Mouse (Mus musculus): Measurements from ENCODE around the gene Ccnf. TPM values are rescaled to one million over a fixed set of nuclear protein-coding genes. Genes with fewer than 3 reads are reported as not detected.

Gene Ccnf
- polyA plus RNA-seq, 1 experiment from 2014 or later = 71.1 TPM

- Histone ChIP-seq H3K9ac (no peak overlapping the region), H3K27ac (no peak overlapping the region), H3K27me3 (no peaks in the 10 kb centered on the region), H3K36me3 (no peaks in the 10 kb centered on the region), H3K9me3 (replicated peaks) (no peaks in the 10 kb centered on the region), H3K4me3 (replicated peaks) (no peak overlapping the region), H3K4me1 (peaks cover 8% of the 10 kb centered on the region), H3K4me2 (no peak overlapping the region)
- ATAC-seq (replicated peaks; ENCODE audit: low FRiP score) = no peak
- 73% methylated on average over 15 of the region's 15 CpGs for WGBS
Measured at GRCm38 (mm10) chr17:24197032-24197824, 54.1 kb downstream of the Ccnf start.

- no peak for ATAC-seq (replicated peaks; ENCODE audit: low FRiP score)
- 57% methylated on average over 2 of the region's 2 CpGs for WGBS
- Histone ChIP-seq H3K36me3 (no peaks in the 10 kb centered on the region), H3K27ac (no peak overlapping the region), H3K27me3 (no peaks in the 10 kb centered on the region), H3K4me1 (peaks cover 8% of the 10 kb centered on the region), H3K9ac (no peak overlapping the region), H3K9me3 (replicated peaks) (no peaks in the 10 kb centered on the region), H3K4me3 (replicated peaks) (no peak overlapping the region), H3K4me2 (no peak overlapping the region)
Measured at GRCm38 (mm10) chr17:24195349-24195748, 55.9 kb downstream of the Ccnf start.

DNA sequence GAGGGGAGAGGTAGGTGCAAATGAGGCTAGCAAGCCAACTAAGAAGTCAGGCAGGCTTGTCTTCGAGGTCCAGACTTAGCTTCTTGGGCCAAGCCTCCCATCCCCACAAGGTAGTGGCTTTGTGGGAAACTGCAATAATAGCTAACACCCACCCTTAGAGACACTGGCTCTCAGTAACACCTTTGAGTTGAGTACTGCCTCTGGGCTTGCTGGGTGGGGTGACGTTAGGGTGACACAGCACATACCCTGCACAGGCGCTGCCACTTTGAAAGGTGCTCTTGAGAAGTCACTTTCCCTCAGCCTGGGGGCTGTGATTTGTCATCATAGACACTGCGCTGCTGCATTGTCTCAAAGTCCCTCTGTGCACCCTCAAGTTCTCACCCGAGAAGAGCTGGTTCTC lies 57.5 kb downstream of the Ccnf start:
- Histone ChIP-seq H3K27ac (no peak overlapping the region), H3K27me3 (no peaks in the 10 kb centered on the region)
- 81% methylated on average over 5 of the region's 5 CpGs for WGBS

GRCm38 (mm10) chr17:24193268-24193667 lies 58.0 kb downstream of the Ccnf start:
- no peaks in the 10 kb centered on the region for H3K9me3 ChIP-seq (replicated peaks)
- H3K4me2 ChIP-seq = no peak overlapping the region
- WGBS = 87% methylated on average over 8 of the region's 8 CpGs
- no peak for ATAC-seq (replicated peaks; ENCODE audit: low FRiP score)
- H3K4me1 ChIP-seq = no peaks in the 10 kb centered on the region
- no peaks in the 10 kb centered on the region for H3K27me3 ChIP-seq
- peaks cover 5% of the 10 kb centered on the region; the same call in 1 of the 2 replicates for H3K36me3 ChIP-seq
- H3K9ac ChIP-seq = no peak overlapping the region
- no peak overlapping the region for H3K4me3 ChIP-seq (replicated peaks)
- H3K27ac ChIP-seq = no peak overlapping the region

More for the DNA sequence above, 57.5 kb downstream of the Ccnf start:
- Histone ChIP-seq H3K4me3 (replicated peaks) (no peak overlapping the region), H3K4me1 (no peaks in the 10 kb centered on the region), H3K9ac (no peak overlapping the region), H3K9me3 (replicated peaks) (no peaks in the 10 kb centered on the region), H3K36me3 (peaks cover under 1% of the 10 kb centered on the region; the same call in 1 of the 2 replicates), H3K4me2 (no peak overlapping the region)
- no peak for ATAC-seq (replicated peaks; ENCODE audit: low FRiP score)

GRCm38 (mm10) chr17:24192848-24193247 lies 58.4 kb downstream of the Ccnf start:
- H3K4me1 ChIP-seq = no peaks in the 10 kb centered on the region
- H3K9ac ChIP-seq = no peak overlapping the region
- no peak for ATAC-seq (replicated peaks; ENCODE audit: low FRiP score)
- H3K27ac ChIP-seq = no peak overlapping the region
- H3K27me3 ChIP-seq = no peaks in the 10 kb centered on the region
- H3K36me3 ChIP-seq = peaks cover 8% of the 10 kb centered on the region; the same call in 1 of the 2 replicates
- no peaks in the 10 kb centered on the region for H3K9me3 ChIP-seq (replicated peaks)
- 58% methylated on average over 8 of the region's 8 CpGs for WGBS
- no peak overlapping the region for H3K4me3 ChIP-seq (replicated peaks)
- no peak overlapping the region for H3K4me2 ChIP-seq

DNA sequence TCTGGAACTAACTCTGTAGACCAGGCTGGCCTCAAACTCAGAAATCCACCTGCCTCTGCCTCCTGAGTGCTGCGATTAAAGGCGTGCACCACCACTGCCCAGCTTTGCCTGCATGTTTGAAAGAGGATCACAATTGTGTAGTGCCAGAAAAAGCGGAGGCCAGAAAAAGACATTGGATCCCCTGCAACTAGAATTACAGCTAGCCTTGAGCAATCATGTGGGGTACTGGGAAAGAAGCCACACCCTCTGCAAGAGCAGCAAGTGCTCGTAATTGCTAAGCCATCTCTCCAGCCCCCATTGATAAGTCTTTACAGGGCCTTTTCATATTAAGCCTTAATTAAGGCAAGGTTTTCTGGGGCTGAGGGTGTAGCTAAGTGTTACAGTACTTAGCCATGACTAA lies 59.8 kb downstream of the Ccnf start:
- no peak overlapping the region for H3K4me3 ChIP-seq (replicated peaks)
- H3K4me1 ChIP-seq = no peaks in the 10 kb centered on the region
- H3K9ac ChIP-seq = no peak overlapping the region
- H3K27ac ChIP-seq = no peak overlapping the region
- H3K4me2 ChIP-seq = no peak overlapping the region
- 70% methylated on average over 4 of the region's 4 CpGs for WGBS
- no peaks in the 10 kb centered on the region for H3K27me3 ChIP-seq
- ATAC-seq (replicated peaks; ENCODE audit: low FRiP score) = no peak
- H3K9me3 ChIP-seq (replicated peaks) = no peaks in the 10 kb centered on the region
- peaks cover 10% of the 10 kb centered on the region; the same call in 1 of the 2 replicates for H3K36me3 ChIP-seq

- H3K4me1 ChIP-seq = no peaks in the 10 kb centered on the region
- 87% methylated on average over 2 of the region's 2 CpGs for WGBS
- no peak overlapping the region for H3K9ac ChIP-seq
- no peaks in the 10 kb centered on the region for H3K27me3 ChIP-seq
- H3K27ac ChIP-seq = no peak overlapping the region
- no peaks in the 10 kb centered on the region for H3K9me3 ChIP-seq (replicated peaks)
- no peak for ATAC-seq (replicated peaks; ENCODE audit: low FRiP score)
- peaks cover 12% of the 10 kb centered on the region for H3K36me3 ChIP-seq
- no peak overlapping the region for H3K4me3 ChIP-seq (replicated peaks)
- no peak overlapping the region for H3K4me2 ChIP-seq
Measured at GRCm38 (mm10) chr17:24190934-24191333, 60.4 kb downstream of the Ccnf start.

- Histone ChIP-seq H3K4me2 (no peak overlapping the region), H3K4me1 (peaks cover 6% of the 10 kb centered on the region), H3K27me3 (no peaks in the 10 kb centered on the region), H3K36me3 (no peaks in the 10 kb centered on the region), H3K4me3 (replicated peaks) (no peak overlapping the region), H3K9me3 (replicated peaks) (no peaks in the 10 kb centered on the region), H3K9ac (no peak overlapping the region), H3K27ac (no peak overlapping the region)
- no peak for ATAC-seq (replicated peaks; ENCODE audit: low FRiP score)
- 80% methylated on average over 3 of the region's 3 CpGs for WGBS
Measured at GRCm38 (mm10) chr17:24174259-24174658, 77.0 kb downstream of the Ccnf start.

DNA sequence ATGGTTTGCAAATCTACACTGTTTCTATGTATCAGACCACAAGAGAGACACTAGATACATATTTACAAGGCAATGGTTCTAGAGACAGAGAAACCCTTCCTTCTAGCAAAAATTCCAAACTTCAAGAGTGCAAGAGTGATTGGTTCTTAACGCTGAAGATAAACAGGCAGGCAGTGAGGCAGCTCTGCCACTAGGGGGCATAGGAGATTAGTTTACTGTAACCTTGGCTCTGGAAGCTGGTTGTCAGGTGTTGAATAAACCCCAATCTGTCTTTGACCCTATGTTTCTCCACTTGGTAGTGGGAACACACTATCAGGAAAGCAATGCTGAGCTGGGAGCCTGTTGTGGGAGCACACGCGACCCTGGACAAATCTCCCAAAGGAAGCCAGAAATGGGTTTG lies 77.9 kb downstream of the Ccnf start:
- WGBS = 7% methylated on average over 3 of the region's 3 CpGs

More for the DNA sequence above, 77.9 kb downstream of the Ccnf start:
- H3K27me3 ChIP-seq = no peaks in the 10 kb centered on the region
- no peak overlapping the region for H3K9ac ChIP-seq
- H3K9me3 ChIP-seq (replicated peaks) = no peaks in the 10 kb centered on the region
- H3K4me1 ChIP-seq = peaks cover 9% of the 10 kb centered on the region
- no peak for ATAC-seq (replicated peaks; ENCODE audit: low FRiP score)
- no peak overlapping the region for H3K4me3 ChIP-seq (replicated peaks)
- H3K4me2 ChIP-seq = no peak overlapping the region
- H3K36me3 ChIP-seq = no peaks in the 10 kb centered on the region
- H3K27ac ChIP-seq = no peak overlapping the region

Small RNAs within 50 kb of the gene (microRNA-seq; reads per million reads assigned to microRNA genes)
- 1.6 reads per million, percentile 4 among the genes with 10 or more reads in this experiment for gene Mir5134
- gene Mir6965 = 1.2 reads per million

Other genes starting within 250 kb of the Ccnf start
- 0.26 and 0.29 TPM in 2 replicates for gene Prss27, start 213.3 kb downstream of the Ccnf start, polyA plus RNA-seq (2015; fragmentation: Nextera tagmentation; extraction: Ambion mirVana)
- 62.8 and 64.1 TPM in 2 replicates for gene Kctd5, start 178.0 kb downstream of the Ccnf start, polyA plus RNA-seq (2015; fragmentation: Nextera tagmentation; extraction: Ambion mirVana)
- gene Pdpk1, start 100.6 kb downstream of the Ccnf start, polyA plus RNA-seq (2015; fragmentation: Nextera tagmentation; extraction: Ambion mirVana) = 35.0 and 36.4 TPM in 2 replicates
- gene Amdhd2, start 87.7 kb downstream of the Ccnf start, polyA plus RNA-seq (2015; fragmentation: Nextera tagmentation; extraction: Ambion mirVana) = 36.7 and 40.9 TPM in 2 replicates
- 546 and 562 TPM in 2 replicates for gene Atp6v0c, start 81.8 kb downstream of the Ccnf start, polyA plus RNA-seq (2015; fragmentation: Nextera tagmentation; extraction: Ambion mirVana)
- gene Tbc1d24, start 45.9 kb downstream of the Ccnf start, polyA plus RNA-seq (2015; fragmentation: Nextera tagmentation; extraction: Ambion mirVana) = 5.9 and 6.7 TPM in 2 replicates
- gene Ntn3, start 42.0 kb downstream of the Ccnf start, polyA plus RNA-seq (2015; fragmentation: Nextera tagmentation; extraction: Ambion mirVana) = 5.1 and 5.6 TPM in 2 replicates
- 13.6 and 14.3 TPM in 2 replicates for gene Tedc2, start 30.6 kb downstream of the Ccnf start, polyA plus RNA-seq (2015; fragmentation: Nextera tagmentation; extraction: Ambion mirVana)
- 0.18 and 0.27 TPM in 2 replicates for gene Abca17, start 99.6 kb upstream of the Ccnf start, polyA plus RNA-seq (2015; fragmentation: Nextera tagmentation; extraction: Ambion mirVana)
- 17.4 and 17.5 TPM in 2 replicates for gene Abca3, start 100.5 kb upstream of the Ccnf start, polyA plus RNA-seq (2015; fragmentation: Nextera tagmentation; extraction: Ambion mirVana)
- gene Rnps1, start 163.1 kb upstream of the Ccnf start, polyA plus RNA-seq (2015; fragmentation: Nextera tagmentation; extraction: Ambion mirVana) = 293 and 318 TPM in 2 replicates
- 115 and 117 TPM in 2 replicates for gene Eci1, start 175.2 kb upstream of the Ccnf start, polyA plus RNA-seq (2015; fragmentation: Nextera tagmentation; extraction: Ambion mirVana)
- gene Dnase1l2, start 191.6 kb upstream of the Ccnf start, polyA plus RNA-seq (2015; fragmentation: Nextera tagmentation; extraction: Ambion mirVana) = 2.4 and 3.2 TPM in 2 replicates
- 29.9 and 36.7 TPM in 2 replicates for gene E4f1, start 218.8 kb upstream of the Ccnf start, polyA plus RNA-seq (2015; fragmentation: Nextera tagmentation; extraction: Ambion mirVana)
- 49.9 and 53.3 TPM in 2 replicates for gene Pgp, start 218.9 kb upstream of the Ccnf start, polyA plus RNA-seq (2015; fragmentation: Nextera tagmentation; extraction: Ambion mirVana)
- gene Bricd5, start 222.4 kb upstream of the Ccnf start, polyA plus RNA-seq (2015; fragmentation: Nextera tagmentation; extraction: Ambion mirVana) = 0.39 and 0.58 TPM in 2 replicates
- gene Mlst8, start 227.6 kb upstream of the Ccnf start, polyA plus RNA-seq (2015; fragmentation: Nextera tagmentation; extraction: Ambion mirVana) = 29.0 and 36.1 TPM in 2 replicates
- gene Caskin1, start 237.1 kb upstream of the Ccnf start, polyA plus RNA-seq (2015; fragmentation: Nextera tagmentation; extraction: Ambion mirVana) = 1.8 and 2.3 TPM in 2 replicates

Measured in kidney, embryonic 15.5 days (tissue).